Mouse (Mus musculus) yolk sac, embryonic 10.5 days (tissue): ENCODE measurements around the gene Ninl.
"Not testable (repeated sequence)": the region's sequence is repeated elsewhere in the genome, so short reads cannot be mapped to it uniquely, and the experiment has no call there.

ENCODE experiments used
- DNase-seq: peaks from one replicate; pipeline ENCODE4 v3.0.0-alpha.2; 2017; ENCODE audit warnings: low spot score

Gene Ninl

GRCm38 (mm10) chr2:150949652-150950051, 89.5 kb downstream of the Ninl start:
- DNase-seq: no peak

GRCm38 (mm10) chr2:150948786-150949185, 90.4 kb downstream of the Ninl start:
- DNase-seq: no peak

- not testable (repeated sequence) for DNase-seq
Observed at GRCm38 (mm10) chr2:150947880-150948611, 91.1 kb downstream of the Ninl start.

GRCm38 (mm10) chr2:150947341-150947740, 91.8 kb downstream of the Ninl start:
- DNase-seq: not testable (repeated sequence)

GRCm38 (mm10) chr2:150944017-150944416, 95.2 kb downstream of the Ninl start:
- DNase-seq: no peak

- DNase-seq: no peak
Observed at GRCm38 (mm10) chr2:150934659-150935058, 104.5 kb downstream of the Ninl start.

- no peak for DNase-seq
Observed at GRCm38 (mm10) chr2:150933482-150933881, 105.7 kb downstream of the Ninl start.

- no peak for DNase-seq
Observed at GRCm38 (mm10) chr2:150930806-150931205, 108.4 kb downstream of the Ninl start.

- DNase-seq: no peak
Observed at GRCm38 (mm10) chr2:150929156-150929555, 110.0 kb downstream of the Ninl start.

- DNase-seq: no peak
Observed at GRCm38 (mm10) chr2:150927038-150927720, 112.0 kb downstream of the Ninl start.

- DNase-seq: no peak
Observed at GRCm38 (mm10) chr2:150923505-150923904, 115.7 kb downstream of the Ninl start.

GRCm38 (mm10) chr2:150923026-150923425, 116.2 kb downstream of the Ninl start:
- no peak for DNase-seq

GRCm38 (mm10) chr2:150922165-150922564, 117.0 kb downstream of the Ninl start:
- DNase-seq: no peak

GRCm38 (mm10) chr2:150921697-150922096, 117.5 kb downstream of the Ninl start:
- no peak for DNase-seq

- no peak for DNase-seq
Observed at GRCm38 (mm10) chr2:150920543-150920942, 118.6 kb downstream of the Ninl start.

- no peak for DNase-seq
Observed at GRCm38 (mm10) chr2:150918720-150919119, 120.5 kb downstream of the Ninl start.

- no peak for DNase-seq
Observed at GRCm38 (mm10) chr2:150915786-150916185, 123.4 kb downstream of the Ninl start.

- DNase-seq: no peak
Observed at GRCm38 (mm10) chr2:150914781-150915515, 124.2 kb downstream of the Ninl start.

GRCm38 (mm10) chr2:150910295-150910881, 128.8 kb downstream of the Ninl start:
- DNase-seq: no peak

GRCm38 (mm10) chr2:150909429-150910039, 129.6 kb downstream of the Ninl start:
- DNase-seq: peak; percentile 97

- DNase-seq: not testable (repeated sequence)
Observed at GRCm38 (mm10) chr2:150908881-150909280, 130.3 kb downstream of the Ninl start.

- DNase-seq: no peak
Observed at GRCm38 (mm10) chr2:150904936-150905450, 134.2 kb downstream of the Ninl start, which contains the start of gene Gins1. Gene Gins1, plus strand, starts transcription at chr2:150905400.
